Mouse (Mus musculus) layer of hippocampus, adult 9-11 months (tissue): ENCODE measurements around the gene Tmem145.
"Not testable (repeated sequence)": the region's sequence is repeated elsewhere in the genome, so short reads cannot be mapped to it uniquely, and the experiment has no call there.

Experiments used
- DNase-seq: peaks from one replicate; pipeline ENCODE4 v3.0.0; 2022

The Tmem145 gene

DNA sequence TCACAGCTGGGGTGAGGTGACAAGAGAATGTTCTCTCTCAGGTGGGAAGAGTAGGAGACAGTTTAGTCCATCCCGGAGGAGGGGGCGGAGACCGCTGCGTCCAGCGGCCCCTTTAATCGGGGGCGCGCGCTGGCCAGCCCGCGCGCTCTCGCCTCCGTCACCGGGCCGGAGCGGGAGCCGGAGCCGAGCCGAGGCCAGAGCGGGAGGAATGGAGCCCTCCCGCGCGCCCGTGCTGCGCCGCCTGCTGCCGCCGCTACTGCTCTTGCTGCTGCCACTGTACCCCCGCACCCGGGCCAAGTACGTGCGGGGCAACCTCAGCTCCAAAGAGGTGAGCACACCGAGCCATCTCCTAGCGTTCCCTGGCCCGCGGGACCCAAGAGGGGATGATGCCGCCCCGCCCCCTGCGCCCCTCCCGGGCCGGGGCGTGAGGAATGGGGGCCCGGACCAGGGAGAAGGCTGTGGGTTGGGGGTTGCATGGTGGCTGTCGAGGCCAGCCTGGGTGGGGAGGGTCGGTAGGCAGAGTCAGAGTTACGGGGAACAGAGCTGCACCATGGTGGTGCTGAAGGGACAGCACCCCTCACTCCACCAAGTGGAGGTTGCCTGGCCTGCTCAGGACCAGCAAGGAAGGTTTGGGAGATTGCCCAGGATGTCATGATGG lies at the start of gene Tmem145:
TSS of gene Tmem145 (plus strand) at position 151 of the 658 bp plus-strand sequence.
- DNase-seq: no peak

DNA sequence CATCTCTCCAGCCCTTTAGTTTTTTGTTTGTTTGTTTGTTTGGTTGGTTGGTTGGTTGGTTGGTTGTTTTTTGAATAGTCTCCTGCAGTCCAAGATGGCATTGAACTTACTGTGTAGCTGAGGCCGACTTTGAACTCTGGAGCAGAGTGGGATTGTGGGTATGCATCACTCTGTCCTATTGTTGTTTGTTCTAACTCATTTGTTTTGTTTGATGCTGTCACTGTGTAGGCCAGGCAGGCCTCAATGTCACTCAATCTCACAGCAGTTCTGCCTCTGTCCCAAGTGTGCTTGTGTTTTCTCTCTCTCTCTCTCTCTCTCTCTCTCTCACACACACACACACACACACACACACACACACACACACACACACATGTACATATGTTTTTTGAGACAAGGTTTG lies 44.0 kb upstream of the Tmem145 start:
- no peak for DNase-seq

DNA sequence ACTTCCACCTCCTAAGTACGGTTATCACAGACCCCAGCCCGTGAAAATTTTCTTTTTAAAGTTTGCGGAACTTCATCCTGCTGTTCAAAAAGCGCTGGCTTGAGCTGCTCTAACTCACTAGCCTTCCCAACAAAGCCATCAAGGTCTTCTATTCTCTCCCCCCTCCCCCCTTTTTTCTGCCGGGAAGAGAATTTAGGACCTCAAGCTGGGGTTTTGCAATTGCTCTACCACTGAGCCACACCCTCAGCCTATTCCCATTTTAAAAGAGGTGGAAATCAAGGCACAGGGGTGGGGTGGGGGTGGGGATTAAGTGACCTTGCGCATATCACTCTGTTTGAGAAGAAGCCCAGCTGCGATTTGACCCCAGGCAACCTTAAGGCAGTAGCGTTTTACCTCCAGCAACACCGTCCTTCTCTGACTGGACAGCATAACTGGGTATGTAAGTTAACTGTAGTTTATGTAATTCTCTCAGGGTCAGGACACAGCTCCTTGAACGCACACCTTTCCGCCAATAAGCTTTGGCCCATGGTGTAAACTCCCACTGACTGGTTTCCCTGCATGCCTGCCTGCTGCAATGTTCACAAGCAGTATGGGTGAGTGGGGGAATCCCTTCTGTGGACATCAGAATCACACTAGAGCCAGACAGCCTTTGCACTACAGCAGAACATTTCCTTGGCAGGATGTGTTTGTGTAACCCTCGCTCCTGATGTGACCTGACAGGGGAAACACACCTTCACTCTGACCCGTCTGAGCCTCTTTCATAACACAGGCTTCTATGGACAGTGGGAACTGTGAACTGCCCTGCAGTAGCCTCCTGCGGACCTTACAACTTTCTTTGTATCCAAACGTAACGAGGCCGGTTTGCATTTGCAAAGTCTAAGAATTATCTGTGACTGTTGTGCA lies 41.7 kb upstream of the Tmem145 start:
- DNase-seq: peak; percentile 6

DNA sequence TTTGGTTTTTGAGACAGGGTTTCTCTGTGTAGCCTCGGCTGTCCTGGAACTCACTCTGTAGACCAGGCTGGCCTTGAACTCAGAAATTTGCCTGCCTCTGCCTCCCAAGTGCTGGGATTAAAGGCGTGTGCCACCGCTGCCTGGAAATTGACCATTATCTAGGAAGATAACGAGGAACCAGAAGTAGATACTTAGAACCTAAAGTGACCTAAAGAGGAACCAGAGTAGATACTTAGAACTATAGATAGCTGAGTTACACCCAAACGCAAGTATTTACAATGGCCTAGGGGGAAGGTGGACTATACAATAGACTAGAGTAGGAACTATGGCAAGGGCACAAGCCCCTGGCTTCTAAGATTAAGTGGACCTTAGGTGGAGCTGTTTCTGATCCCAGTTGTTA lies 40.2 kb upstream of the Tmem145 start:
- DNase-seq: not testable (repeated sequence)

DNA sequence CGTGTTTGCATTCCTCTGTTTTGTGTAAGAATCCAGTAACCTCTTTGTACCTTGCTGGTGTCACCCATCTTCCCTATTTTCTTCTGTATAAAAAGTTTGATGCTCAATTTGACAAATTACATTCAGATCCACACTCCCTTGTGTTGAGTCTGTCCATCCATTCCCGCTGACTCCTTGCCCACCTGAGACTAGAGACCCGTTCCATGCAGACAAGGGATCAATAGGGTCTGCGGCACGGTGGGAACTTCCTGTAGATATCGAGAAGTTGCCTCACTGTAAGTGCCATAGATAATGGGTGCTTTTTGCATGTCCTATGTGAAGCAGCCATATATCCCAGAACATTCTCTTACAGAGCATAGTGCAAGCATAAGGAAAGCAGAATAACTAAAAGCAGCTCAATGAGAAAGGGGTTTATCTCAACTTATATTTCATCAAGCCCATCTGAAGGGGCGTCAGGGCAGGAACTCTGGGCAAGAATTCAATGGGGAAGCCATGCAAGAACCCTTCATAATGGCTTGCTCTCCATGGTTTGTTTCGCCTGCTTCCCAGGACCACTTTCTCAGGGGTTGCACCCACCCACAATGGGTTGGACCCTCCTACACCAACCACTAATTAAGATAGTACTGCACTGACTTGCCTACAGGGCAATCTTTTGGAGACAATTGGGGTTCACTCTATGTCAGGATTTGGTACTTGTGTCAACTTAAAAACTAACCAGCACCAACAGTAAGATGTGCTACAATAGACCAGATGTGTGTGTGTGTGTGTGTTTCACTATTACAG lies 39.5 kb upstream of the Tmem145 start:
- no peak for DNase-seq

DNA sequence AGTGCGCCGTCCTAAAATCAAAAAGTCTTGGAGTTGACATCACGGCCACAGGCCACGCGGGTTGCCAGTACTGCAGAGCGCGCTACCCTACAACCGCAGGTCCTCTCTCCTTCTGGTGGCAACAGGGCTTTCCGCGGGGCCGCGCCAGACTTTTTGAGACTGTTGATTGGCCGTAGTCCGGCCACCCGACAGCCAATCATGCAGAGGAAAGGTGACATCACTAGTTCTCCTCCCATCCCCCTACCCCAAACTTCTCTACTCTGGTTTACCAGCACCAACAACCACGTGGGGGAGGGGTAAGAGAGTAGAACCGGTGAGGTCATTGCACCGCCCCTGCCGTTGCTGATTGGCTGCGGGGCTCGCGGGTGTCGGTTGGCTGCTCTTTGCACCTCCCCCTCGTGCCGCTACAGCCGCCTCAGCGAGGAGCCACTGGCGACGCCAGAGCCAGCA lies 38.6 kb upstream of the Tmem145 start, which contains the start of gene Cic:
TSS of gene Cic (plus strand) at position 404 of the 450 bp plus-strand sequence.
- peak; percentile 100 for DNase-seq

DNA sequence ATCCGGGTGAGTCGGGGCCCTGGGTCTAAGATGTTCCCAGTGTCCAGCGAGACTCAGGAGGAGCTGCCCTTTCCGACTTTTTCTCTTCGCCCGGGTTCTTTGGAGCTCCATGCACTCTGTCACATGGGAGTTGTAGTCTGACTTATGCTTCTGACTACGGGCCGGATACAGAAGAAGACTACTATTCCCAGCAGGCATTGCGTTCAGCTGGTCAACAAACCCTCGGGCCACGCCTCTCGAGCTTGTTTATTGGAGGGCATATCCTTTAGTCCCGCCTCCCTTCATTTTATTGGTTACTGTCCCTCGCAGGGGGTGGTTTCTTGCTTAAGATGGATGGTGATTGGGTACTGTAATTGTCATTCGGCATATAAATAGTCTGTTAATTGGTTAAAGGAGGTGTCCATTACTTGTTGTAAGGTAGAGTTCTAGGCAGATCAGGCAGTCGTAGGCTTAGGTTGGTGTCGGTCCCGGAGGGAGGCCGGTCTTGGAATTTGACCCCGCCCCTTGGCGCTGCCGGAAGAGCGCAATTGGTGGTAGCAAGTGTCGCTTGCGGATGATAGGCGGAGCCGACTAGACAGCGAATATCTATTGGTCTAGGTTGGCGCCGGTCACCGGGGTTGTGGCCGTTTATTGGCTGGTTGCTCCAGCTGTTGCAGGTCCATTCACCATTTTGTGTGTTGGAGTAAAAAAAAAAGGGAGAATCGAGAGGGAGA lies 38.0 kb upstream of the Tmem145 start:
- DNase-seq: peak; percentile 100

DNA sequence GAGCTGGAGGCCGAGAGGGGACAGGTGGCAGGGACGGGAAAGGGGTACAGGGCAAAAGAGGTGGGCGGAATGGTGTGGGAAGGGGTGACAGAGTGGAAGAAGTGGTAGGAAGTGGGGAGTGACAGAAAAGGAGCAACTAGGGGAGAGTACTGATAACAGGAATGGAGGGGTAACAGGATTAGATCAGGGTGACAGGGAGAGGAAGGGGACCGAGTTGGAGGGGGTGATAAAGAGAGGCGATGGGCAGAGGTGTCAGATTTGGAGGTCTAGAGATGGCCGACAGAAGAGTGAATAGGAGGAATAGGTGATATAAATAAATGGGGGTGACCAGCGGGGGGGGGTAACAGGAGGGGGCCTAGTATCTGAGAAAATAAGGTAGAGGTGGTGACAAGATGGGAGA lies 37.3 kb upstream of the Tmem145 start:
- DNase-seq: peak; percentile 11

DNA sequence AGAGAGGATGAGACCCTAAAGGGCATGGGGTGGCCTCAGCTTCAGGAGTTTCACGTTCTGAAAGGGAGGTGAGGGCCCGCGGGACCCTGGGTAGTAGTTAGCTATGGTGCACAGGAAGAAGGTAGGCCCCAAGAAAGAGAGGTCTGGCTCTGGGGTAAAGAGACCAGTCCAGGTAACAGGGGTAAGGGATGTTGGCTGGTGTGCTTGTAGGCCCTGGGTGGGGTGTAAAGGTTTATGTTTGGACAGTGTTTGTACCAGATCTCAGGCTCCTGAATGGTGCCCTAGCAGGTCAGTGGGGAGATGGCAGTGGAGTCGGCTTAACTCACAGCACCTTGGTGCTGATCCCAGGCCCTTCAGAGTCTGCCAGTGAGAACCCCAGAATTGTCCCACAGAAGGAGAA lies 36.9 kb upstream of the Tmem145 start:
- DNase-seq: no peak

DNA sequence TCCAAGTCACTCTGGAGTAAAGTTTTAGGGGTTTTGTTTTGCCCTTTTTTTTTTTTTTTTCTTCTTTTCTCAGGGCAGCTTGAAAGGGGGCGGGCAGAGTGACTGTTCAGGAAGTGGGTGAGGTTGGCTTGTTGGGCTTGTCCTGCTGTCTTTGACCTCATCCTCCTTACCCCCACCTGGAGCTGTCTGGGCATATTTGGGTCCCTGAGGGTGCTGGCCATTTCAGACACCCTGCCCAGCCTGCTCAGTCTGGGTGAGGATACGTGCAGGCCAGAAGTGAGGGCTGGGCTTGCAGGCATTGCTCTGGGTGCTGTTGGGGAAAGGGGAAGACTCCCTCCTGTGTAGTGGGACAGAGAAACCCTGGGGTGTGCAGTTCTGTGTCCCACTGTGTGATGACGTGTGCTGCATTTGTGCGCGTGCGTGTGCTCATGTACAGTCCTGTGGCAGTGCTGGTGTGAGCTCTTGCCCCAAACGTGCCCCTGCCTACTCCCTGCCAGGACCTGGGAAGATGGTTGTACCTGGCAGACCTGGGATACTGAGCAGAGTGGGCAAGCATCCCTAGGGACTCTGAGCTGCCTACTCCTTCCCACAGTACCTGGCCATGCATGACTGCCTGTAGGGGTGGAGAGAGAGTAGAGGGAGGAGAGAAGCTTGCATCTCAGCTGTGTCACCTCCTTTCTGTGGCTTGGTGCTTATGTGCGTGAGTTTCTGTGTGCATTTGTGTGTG lies 36.2 kb upstream of the Tmem145 start:
- no peak for DNase-seq

DNA sequence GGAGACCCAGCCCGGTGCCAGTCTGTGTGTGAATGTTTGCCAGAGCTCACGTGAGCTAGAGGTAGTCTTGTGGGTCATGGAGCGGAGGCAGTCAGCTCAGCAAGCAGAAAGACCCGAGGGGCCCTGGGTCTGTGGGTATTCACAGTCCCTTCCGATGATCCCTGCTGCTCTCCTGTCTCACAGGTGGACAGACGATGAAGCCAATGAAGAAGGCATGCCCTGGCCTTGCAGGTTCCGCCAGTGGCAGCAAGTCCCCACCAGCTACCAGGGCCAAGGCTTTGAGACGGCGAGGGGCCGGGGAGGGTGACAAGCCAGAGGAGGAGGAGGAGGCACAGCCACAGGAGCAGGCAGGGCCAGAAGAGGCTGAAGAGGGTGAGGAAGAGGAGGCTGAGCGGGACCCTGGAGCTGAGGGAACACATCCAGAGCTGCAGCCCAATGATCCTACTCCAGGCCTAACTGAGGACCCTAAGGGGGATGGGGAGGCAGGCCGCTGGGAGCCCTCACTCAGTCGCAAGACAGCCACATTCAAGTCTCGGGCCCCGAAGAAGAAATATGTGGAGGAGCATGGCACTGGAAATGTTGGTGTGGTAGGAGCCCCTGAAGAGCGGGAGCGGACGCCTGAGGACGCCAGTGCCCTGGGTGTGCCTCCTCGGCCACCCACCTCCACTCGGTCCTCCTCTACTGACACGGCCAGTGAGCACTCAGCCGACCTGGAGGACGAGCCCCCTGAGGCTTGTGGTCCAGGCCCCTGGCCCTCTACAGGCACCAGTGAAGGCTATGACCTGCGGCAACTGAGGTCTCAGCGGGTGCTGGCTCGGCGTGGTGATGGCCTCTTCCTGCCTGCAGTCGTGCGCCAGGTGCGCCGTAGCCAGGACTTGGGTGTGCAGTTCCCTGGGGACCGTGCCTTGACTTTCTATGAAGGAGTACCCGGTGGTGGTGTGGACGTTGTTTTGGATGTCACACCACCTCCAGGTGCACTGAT lies 35.0 kb upstream of the Tmem145 start:
- peak; percentile 8 for DNase-seq

DNA sequence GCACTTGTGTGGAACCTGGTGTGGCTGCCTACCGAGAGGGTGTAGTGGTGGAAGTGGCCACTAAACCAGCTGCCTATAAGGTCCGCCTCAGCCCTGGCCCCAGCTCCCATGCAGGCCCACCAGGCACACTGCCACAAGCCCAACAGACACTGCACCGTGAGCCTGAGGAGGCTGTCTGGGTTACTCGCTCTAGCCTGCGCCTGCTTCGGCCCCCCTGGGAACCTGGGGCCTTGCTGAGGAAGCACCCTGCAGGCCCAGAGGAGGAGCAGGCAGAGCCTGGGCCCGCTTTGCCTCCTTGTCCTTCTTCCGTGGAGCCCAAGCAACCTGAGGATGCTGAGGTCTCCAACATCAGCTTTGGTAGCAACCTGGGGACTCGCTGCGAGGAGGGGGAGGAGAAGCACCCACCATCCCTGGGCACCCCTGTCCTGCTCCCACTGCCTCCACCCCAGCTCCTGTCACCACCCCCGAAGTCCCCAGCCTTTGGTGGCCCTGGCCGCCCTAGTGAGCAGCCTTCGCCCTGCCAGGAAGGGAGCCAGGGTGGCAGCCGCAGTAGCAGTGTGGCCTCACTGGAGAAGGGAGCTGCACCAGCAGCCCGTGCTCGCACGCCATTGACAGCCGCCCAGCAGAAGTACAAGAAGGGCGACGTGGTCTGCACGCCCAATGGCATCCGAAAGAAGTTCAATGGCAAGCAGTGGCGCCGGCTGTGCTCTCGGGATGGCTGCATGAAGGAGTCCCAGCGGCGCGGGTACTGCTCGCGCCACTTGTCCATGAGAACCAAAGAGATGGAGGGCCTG lies 34.1 kb upstream of the Tmem145 start:
- DNase-seq: no peak

DNA sequence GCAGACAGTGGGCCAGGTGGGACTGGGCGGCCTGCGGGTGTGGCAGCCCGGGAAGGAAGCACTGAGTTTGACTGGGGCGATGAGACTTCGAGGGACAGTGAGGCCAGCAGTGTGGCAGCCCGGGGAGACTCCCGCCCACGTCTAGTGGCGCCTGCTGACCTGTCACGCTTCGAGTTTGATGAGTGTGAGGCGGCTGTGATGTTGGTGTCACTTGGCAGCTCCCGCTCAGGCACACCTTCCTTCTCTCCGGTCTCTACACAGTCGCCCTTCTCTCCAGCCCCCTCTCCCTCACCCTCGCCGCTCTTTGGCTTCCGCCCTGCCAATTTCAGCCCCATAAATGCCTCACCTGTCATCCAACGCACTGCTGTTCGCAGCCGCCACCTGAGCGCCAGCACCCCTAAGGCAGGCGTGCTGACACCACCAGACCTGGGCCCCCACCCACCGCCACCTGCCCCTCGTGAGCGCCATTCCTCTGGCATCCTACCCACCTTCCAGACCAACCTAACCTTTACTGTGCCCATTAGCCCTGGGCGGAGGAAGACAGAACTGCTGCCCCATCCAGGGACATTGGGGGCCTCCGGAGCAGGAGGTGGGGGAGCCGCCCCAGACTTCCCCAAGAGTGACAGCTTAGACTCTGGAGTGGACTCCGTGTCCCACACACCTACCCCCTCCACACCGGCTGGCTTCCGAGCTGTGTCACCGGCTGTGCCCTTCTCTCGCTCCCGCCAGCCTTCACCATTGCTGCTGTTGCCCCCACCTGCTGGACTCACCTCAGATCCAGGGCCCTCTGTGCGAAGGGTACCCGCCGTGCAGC lies 33.3 kb upstream of the Tmem145 start:
- DNase-seq: no peak

DNA sequence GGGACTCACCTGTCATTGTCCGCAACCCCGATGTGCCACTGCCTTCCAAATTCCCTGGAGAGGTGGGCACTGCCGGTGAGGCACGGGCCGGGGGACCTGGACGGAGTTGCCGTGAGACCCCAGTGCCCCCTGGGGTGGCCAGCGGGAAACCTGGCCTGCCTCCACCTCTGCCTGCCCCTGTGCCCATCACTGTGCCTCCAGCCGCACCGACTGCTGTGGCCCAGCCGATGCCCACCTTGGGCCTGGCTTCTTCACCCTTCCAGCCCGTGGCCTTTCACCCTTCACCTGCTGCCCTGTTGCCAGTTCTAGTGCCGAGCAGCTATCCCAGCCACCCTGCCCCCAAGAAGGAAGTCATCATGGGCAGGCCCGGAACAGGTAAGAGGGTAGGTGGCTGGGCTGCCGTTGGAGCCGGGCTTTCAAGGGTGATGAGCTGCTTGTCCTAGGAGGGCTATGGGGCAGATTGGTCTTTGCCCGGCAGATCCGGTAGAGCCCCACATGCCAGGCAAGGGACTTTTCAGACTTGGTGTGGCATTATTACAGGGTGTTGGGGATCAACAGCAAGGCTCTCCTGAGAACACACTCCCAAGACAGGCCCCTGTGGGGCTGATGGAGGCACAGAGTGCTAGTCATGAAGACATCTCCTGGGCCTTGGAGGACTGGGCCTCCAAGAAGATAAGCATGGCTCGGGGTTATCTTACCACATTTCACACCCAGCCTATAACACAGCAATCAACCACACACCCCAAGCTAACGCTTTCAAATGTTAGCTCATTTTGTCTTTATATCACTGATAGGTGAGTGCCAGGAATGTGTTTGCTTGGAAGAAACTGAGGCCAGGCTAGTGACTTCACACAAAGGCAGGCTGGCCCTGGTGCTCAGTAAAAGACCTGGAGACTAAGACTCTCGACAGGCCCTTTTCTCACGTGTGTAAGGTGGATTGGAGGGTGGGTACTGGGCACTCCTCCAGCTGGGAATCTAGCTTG lies 32.4 kb upstream of the Tmem145 start:
- no peak for DNase-seq

DNA sequence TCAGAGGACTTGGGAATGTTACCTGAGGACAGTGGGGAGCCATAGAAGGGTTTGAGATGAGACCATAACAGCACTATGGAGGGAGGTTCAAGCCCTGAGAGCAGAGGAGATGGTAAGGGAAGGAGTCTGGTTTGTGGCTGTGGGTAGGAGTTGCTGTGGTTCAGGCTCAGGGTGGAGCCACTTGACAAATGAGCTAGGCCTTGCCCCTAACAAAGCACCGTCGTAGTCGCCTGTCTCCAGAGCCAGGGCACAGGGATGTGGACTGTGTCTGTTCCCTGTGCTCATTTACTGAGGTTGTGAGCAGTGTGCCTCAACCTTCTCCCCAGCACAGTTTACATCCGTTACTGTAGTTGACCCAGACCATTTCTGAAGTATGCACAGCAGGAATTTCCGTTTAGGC lies 31.3 kb upstream of the Tmem145 start:
- no peak for DNase-seq

DNA sequence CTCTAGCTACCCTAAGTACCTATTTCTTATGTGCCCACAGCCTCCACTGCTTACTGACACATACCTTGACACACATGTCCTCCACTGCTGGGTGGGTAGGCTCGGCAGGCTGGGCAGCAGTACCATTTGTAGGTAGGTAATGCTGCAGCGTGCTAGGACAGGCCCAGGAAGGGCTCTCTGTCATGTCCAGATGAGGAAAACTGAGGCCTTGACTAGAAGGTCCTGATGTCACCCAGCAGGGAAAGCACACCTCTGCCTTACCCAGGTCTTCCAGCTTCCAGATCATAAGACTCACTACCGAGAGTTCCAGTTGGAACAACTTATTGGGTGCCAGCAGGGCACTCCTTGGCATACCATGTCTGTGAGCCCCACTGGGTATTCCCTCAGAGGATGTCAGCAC lies 30.9 kb upstream of the Tmem145 start:
- no peak for DNase-seq

DNA sequence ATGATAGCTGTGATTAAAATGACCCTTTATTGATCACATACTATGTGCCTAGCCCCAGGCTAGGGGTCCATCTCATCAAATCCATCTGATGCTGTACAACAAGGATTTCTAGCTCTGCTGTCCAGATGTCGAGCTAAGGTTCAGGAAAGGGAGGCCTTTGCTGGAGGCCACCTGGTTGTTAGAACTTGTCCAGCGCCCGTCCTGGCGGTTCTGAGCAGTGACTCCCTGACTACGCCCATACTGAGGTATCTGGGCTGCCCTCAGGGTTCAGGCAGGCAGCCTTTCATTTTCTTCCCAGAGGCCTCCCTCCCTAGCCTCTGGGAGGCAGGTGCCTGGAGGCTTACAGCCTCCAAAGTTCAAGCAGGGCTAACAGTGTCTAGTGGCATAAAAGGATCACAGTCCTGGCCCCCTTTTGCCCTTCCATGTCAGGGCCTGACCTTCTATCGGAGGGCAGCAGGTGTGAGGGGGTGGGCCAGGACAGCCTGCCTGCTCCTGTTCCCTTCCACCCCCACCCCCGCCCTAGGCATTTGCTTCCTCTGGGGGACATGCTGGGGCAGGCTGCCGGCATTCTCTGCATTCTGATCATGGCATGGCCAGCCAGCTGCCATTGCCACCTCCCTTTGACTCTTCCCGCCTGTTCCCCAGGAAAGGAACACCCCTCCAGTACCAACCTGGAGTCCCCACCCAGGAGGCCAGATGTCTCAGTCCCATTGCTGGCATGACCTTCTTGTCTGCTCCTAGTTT lies 30.2 kb upstream of the Tmem145 start:
- no peak for DNase-seq
